Mouse (Mus musculus) kidney, adult 18-20 months (tissue): ENCODE results near the gene Epha1.

Experiments
- DNase-seq: peaks from one replicate; pipeline ENCODE4 v3.0.0; 2021

Epha1 gene

GRCm38 (mm10) chr6:42372421-42372815, 650 bp downstream of the Epha1 start:
- DNase-seq, result no peak

- DNase-seq, result no peak
These were observed 1.1 kb downstream of the Epha1 start for GRCm38 (mm10) chr6:42372001-42372400.

GRCm38 (mm10) chr6:42370630-42371363, 2.3 kb downstream of the Epha1 start:
- DNase-seq, result no peak

- DNase-seq, result no peak
These were observed 3.2 kb downstream of the Epha1 start for GRCm38 (mm10) chr6:42369870-42370269.

GRCm38 (mm10) chr6:42365215-42365614, 7.9 kb downstream of the Epha1 start:
- DNase-seq, result no peak

- DNase-seq, result no peak
These were observed 8.5 kb downstream of the Epha1 start for GRCm38 (mm10) chr6:42364607-42365006.

- no peak for DNase-seq
These were observed 9.0 kb downstream of the Epha1 start for GRCm38 (mm10) chr6:42364066-42364465.

- DNase-seq, result no peak
These were observed 10.1 kb downstream of the Epha1 start for GRCm38 (mm10) chr6:42362974-42363373.

- DNase-seq, result no peak
These were observed 10.6 kb downstream of the Epha1 start for GRCm38 (mm10) chr6:42362497-42362896.

- DNase-seq, result no peak
These were observed 11.0 kb downstream of the Epha1 start for GRCm38 (mm10) chr6:42362074-42362473.

- no peak for DNase-seq
These were observed 11.8 kb downstream of the Epha1 start for GRCm38 (mm10) chr6:42361041-42361895.

- no peak for DNase-seq
These were observed 12.7 kb downstream of the Epha1 start for GRCm38 (mm10) chr6:42360231-42360840.

- DNase-seq, result no peak
These were observed 13.5 kb downstream of the Epha1 start for GRCm38 (mm10) chr6:42359364-42360147.

- no peak for DNase-seq
These were observed 14.2 kb downstream of the Epha1 start for GRCm38 (mm10) chr6:42358901-42359300.

GRCm38 (mm10) chr6:42357901-42358300, 15.2 kb downstream of the Epha1 start:
- no peak for DNase-seq

- DNase-seq, result no peak
These were observed 16.2 kb downstream of the Epha1 start for GRCm38 (mm10) chr6:42356913-42357312.

GRCm38 (mm10) chr6:42355794-42356600, 17.1 kb downstream of the Epha1 start:
- DNase-seq, result no peak

GRCm38 (mm10) chr6:42355366-42355765, 17.7 kb downstream of the Epha1 start:
- no peak for DNase-seq

- DNase-seq, result no peak
These were observed 18.7 kb downstream of the Epha1 start for GRCm38 (mm10) chr6:42354076-42355019.

- DNase-seq, result no peak
These were observed 19.9 kb downstream of the Epha1 start for GRCm38 (mm10) chr6:42353180-42353579.

GRCm38 (mm10) chr6:42352486-42352846, 20.6 kb downstream of the Epha1 start:
- DNase-seq, result no peak
